Mouse (Mus musculus) activated CD4-positive, CD25-positive, alpha-beta regulatory T cell, adult 4 months (primary cell): ENCODE data around the gene Dclre1b. TPM values are rescaled to one million over a fixed set of nuclear protein-coding genes. Genes with fewer than 3 reads are reported as not detected.

Source experiments
- ATAC-seq: one replicate; pipeline ENCODE4 v1.8.0; 2017
- polyA plus RNA-seq, 2 experiments: library from polyadenylated mRNA; unstranded; fragments of 100-300 nt; shearing (Covaris generic); gene quantifications; one replicate each; pipeline ENCODE4 v1.2.1; 2017

Dclre1b gene
- polyA plus RNA-seq, 2 experiments from 2014 or later, result 18.4 to 30.4 TPM

DNA sequence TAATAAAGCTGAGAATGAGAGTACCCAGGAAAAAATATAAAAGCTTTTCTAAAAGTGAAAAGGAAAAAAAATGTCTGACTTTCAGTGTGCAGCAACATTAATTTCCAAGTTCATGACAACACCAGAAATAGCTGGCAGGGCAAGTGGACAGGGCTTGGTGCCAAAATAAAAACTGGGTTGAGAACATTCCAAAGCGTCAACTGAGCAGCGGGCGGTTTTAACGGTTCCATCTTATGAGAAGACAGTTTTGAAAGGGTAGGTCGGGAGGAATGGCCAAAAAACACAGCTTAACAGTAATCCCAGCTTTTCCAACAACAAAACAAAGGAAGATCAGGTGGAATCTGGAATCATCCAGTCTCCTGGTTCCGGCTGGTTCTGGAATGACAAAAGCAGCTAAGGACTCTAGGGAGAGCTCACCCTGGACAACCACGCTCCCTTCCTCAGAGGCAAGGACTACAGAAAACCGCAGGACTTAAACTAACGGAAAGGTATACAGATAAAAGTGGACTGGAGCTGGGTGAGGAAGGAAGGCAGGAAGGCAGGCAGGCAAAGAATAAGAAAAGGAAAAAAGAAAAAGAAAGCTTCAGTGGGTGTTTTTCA is 37.6 kb downstream of the Dclre1b start:
- ATAC-seq, result no peak

DNA sequence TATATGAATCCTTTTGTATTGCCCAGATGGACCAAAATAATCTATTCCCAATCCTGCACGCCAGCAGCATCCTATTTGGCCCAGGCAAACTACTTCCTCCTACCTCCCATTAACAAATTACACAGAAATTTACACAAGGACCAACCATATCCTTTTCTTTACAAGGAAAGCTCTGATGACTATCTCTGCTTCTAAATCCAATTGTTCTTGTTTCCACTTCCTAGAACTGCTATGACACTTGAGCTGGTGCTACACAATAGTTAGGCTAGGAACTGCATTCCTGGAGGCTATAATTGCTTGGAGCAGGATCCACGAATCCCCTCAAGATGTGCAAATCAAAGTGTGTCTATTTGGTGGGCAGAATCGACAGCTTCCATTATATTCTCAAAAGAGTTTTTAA is 42.5 kb downstream of the Dclre1b start:
- no peak for ATAC-seq

DNA sequence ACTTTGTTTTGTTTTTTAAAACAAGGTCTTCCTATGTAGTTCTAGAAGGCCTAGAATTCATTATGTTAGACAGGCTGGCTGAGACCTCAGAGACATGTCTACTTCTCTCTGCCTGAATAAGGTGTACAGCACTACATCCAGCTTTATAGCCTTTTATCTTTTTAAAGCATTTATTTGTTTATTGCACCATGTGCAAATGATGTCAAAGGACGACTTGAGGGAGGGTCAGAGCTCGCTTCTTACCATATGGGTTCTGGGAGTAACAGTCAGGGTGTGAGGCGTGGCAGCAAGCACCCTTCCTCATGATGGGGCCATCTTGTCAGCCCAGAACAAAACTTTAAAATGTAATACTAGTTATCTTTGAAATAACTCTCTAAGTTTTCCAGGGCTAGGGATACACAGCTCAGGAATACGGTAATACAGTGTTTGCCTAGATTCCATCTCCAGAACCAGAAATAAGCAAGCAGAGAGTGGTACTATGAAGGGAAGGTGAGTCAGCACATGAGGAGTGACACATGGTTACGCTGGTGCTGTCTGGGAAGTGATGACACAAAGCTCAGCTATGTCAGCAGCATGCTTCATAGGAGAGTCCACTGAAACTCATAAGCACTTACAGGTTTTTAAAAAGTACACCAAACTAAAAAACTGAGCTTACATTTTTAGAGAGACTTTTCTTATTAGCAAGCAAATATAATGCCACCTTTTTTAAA is 49.8 kb downstream of the Dclre1b start:
- ATAC-seq, result no peak

DNA sequence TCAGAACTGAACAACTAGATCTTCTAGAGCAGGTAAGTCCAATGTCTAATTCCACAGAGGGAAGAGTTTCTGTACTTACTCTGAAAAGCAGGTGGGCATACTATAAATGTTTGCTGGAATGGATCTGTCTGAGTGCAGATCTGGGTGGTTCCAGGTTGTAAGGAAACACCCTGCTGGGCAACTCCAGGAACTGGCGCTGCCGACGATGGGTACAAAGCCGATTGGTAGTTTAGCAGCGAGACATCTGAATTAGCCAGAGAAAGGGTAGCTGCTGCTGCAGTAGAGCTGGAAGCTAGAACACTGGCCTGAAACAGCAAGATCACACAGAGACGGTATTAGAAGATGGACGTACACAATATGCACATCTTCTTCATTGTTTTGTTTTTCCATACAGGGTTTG is 50.8 kb downstream of the Dclre1b start:
- ATAC-seq, result no peak

DNA sequence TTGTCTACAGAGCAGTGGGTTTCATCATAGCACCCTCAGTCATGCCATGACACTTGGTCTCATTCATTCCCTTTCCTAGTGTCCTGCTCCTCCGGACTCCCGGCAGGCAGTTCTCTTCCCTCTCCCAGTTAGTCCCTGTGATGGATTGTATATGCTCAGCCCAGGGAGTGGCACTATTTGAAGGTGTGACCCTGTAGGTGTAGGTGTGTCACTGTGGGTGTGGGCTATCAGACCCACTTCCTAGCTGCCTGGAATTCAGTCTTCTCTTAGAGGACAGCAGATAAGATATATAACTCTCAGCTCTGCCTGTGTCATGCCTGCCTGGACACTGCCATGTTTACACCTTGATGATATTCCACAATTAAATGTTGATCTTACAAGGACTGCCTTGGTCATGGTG is 52.3 kb downstream of the Dclre1b start:
- no peak for ATAC-seq

DNA sequence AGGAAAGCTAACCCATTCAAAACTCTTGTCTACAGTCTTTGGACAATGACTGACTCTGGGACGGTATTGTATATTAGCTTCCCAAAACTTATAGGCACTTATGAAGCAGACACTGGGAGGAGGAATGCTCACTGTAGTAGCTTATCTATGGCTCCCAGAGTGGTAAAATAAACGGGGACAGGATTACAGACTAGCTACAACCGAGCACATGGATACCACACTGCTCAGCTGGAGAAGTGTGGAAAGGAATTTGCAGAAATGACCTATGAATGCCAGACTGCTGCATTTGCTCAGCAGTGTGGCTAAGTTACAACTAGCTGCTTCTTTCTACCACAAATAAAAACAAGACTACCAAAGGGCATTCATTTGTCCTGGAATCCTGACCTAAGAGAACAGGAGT is 53.9 kb downstream of the Dclre1b start:
- ATAC-seq, result no peak

DNA sequence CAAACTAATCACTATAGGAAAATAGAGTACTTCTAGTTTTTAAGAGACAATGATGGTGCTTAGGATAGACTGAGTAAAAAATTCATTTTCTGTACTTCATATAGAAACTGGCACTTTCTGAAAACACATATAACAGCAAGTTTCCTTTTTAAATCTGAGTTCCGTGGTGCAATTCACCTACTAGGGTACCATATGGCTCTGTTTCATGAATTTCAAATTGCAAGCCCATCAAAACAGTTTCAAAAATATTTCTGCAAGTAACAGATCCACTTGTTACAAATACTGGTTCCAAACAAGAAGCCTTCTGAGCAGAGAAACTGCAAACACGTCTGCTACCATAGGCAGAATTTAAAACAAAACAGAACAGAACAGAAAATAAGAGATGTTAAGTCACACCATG is 57.7 kb downstream of the Dclre1b start:
- no peak for ATAC-seq

Other genes with a start within 250 kb of the Dclre1b start
- gene Syt6, start 234.2 kb downstream of the Dclre1b start, polyA plus RNA-seq, result not detected
- 1 to 10 TPM; 1.7 to 3.1 TPM for gene Atg4a-ps, start 163.4 kb downstream of the Dclre1b start, polyA plus RNA-seq
- under 1 TPM; 0.11 to 0.82 TPM for gene Olfml3, start 71.4 kb downstream of the Dclre1b start, polyA plus RNA-seq
- not detected for gene Gm10964, start 70.1 kb downstream of the Dclre1b start, polyA plus RNA-seq
- gene Hipk1, start 17.9 kb downstream of the Dclre1b start, polyA plus RNA-seq, result 10 to 100 TPM; 27.5 to 58.6 TPM
- 10 to 100 TPM; 10.8 to 18.3 TPM for gene Ap4b1, start 76 bp upstream of the Dclre1b start, polyA plus RNA-seq
- gene Gm43064, start 129 bp upstream of the Dclre1b start, polyA plus RNA-seq, result under 1 TPM in 1 of 2 experiments, not detected in 1; 0.36 TPM
- 1 to 10 TPM; 3.1 to 7.9 TPM for gene Bcl2l15, start 23.2 kb upstream of the Dclre1b start, polyA plus RNA-seq
- 100 to 1,000 TPM; 302 to 352 TPM for gene Ptpn22, start 50.4 kb upstream of the Dclre1b start, polyA plus RNA-seq
- 10 to 100 TPM; 10.3 to 11.3 TPM for gene Rsbn1, start 104.7 kb upstream of the Dclre1b start, polyA plus RNA-seq
- gene Phtf1, start 158.7 kb upstream of the Dclre1b start, polyA plus RNA-seq, result 10 to 100 TPM; 11.4 to 11.6 TPM